Mouse (Mus musculus): ENCODE measurements around the gene Begain. TPM values are rescaled to one million over a fixed set of nuclear protein-coding genes. Genes with fewer than 3 reads are reported as not detected.

Gene Begain
- total RNA-seq, 1 experiment from 2014 or later: 5.8 TPM

- DNase-seq: peak; percentile 33
These were observed 14.8 kb downstream of the Begain start for GRCm38 (mm10) chr12:109053020-109053806.

- DNase-seq: no peak
These were observed 18.1 kb downstream of the Begain start for GRCm38 (mm10) chr12:109049949-109050348.

- DNase-seq: no peak
These were observed 22.4 kb downstream of the Begain start for GRCm38 (mm10) chr12:109045581-109045980.

- peak; percentile 34 for DNase-seq
These were observed 23.5 kb downstream of the Begain start for GRCm38 (mm10) chr12:109044497-109044896.

GRCm38 (mm10) chr12:109039311-109039710 is 28.7 kb downstream of the Begain start:
- DNase-seq: no peak

GRCm38 (mm10) chr12:109038179-109038819 is 29.7 kb downstream of the Begain start:
- no peak for DNase-seq

GRCm38 (mm10) chr12:109037026-109037425 is 31.0 kb downstream of the Begain start:
- no peak for DNase-seq

- DNase-seq: no peak
These were observed 44.2 kb downstream of the Begain start for GRCm38 (mm10) chr12:109023780-109024179.

GRCm38 (mm10) chr12:109022966-109023365 is 45.1 kb downstream of the Begain start:
- no peak for DNase-seq

GRCm38 (mm10) chr12:109022181-109022691 is 45.8 kb downstream of the Begain start:
- no peak for DNase-seq

- no peak for DNase-seq
These were observed 57.9 kb downstream of the Begain start for GRCm38 (mm10) chr12:109010070-109010649.

GRCm38 (mm10) chr12:109002978-109003377 is 65.0 kb downstream of the Begain start:
- no peak for DNase-seq

- DNase-seq: no peak
These were observed 70.8 kb downstream of the Begain start for GRCm38 (mm10) chr12:108997249-108997648.

- DNase-seq: no peak
These were observed 71.9 kb downstream of the Begain start for GRCm38 (mm10) chr12:108995976-108996636.

- peak; percentile 91 for DNase-seq
These were observed 73.5 kb downstream of the Begain start for GRCm38 (mm10) chr12:108994436-108995031.

GRCm38 (mm10) chr12:108993046-108993445 is 75.0 kb downstream of the Begain start:
- DNase-seq: no peak

- DNase-seq: no peak
These were observed 77.6 kb downstream of the Begain start for GRCm38 (mm10) chr12:108990425-108990824.

- DNase-seq: no peak
These were observed 80.6 kb downstream of the Begain start for GRCm38 (mm10) chr12:108987448-108987847.

- DNase-seq: no peak
These were observed 83.0 kb downstream of the Begain start for GRCm38 (mm10) chr12:108985025-108985424.

GRCm38 (mm10) chr12:108984471-108984870 is 83.5 kb downstream of the Begain start:
- DNase-seq: peak; percentile 48

GRCm38 (mm10) chr12:108983496-108983895 is 84.5 kb downstream of the Begain start:
- no peak for DNase-seq

- DNase-seq: no peak
These were observed 85.4 kb downstream of the Begain start for GRCm38 (mm10) chr12:108982684-108982960.

All from adrenal gland, postnatal 14 days (tissue).